Mouse (Mus musculus) liver, embryonic 14.5 days (tissue): ENCODE results near the gene Cpne6. TPM values are rescaled to one million over a fixed set of nuclear protein-coding genes. Genes with fewer than 3 reads are reported as not detected.

Experiments used
- ATAC-seq: fragments of 200-750 bp; cut with Nextera tagmentation; 2 replicates; pipeline ENCODE4 v1.8.0; 2017; ENCODE audit warnings: moderate number of reproducible peaks, mild to moderate bottlenecking, moderate library complexity; ENCODE audit not compliant: insufficient read depth
- DNase-seq, 3 experiments: peaks; one replicate each; pipeline ENCODE4 v3.0.0-alpha.2; 2012 to 2013; ENCODE audit warnings: low read depth in 3 of 3, low spot score in 3 of 3
- H3K27ac ChIP-seq: fragments of 300-500 bp; sonication (generic); 2 replicates; pipeline ENCODE4 v1.5.1; 2014; ENCODE audit warnings: moderate library complexity, mild to moderate bottlenecking, control low read depth, inconsistent platforms
- H3K27me3 ChIP-seq: fragments of 300-500 bp; sonication (generic); 2 replicates; pipeline ENCODE4 v1.6.1; 2014; ENCODE audit warnings: mild to moderate bottlenecking, low read length, moderate library complexity; ENCODE audit not compliant: control insufficient read depth, insufficient read depth
- H3K36me3 ChIP-seq: fragments of 300-500 bp; sonication (generic); replicated peaks from 2 replicates; pipeline ENCODE4 v1.6.1; 2014; ENCODE audit warnings: low read depth; ENCODE audit not compliant: control insufficient read depth, insufficient read depth
- H3K4me1 ChIP-seq, 2 experiments: fragments of 200-500 bp in 1 of 2; fragments of 300-500 bp in 1 of 2; sonication (generic) in 1 of 2; replicated peaks; 2 replicates each; pipeline ENCODE4 v1.6.1; 2012 to 2014; ENCODE audit warnings: antibody characterized with exemption in 1 of 2, inconsistent platforms in 1 of 2, low read length in 1 of 2; ENCODE audit not compliant: control insufficient read depth in 2 of 2, insufficient read depth in 2 of 2
- H3K4me2 ChIP-seq: fragments of 300-500 bp; sonication (generic); 2 replicates; pipeline ENCODE4 v1.6.1; 2014; ENCODE audit warnings: low read depth, mild to moderate bottlenecking, control low read depth, moderate library complexity
- H3K4me3 ChIP-seq, 2 experiments: fragments of 200-500 bp in 1 of 2; fragments of 300-500 bp in 1 of 2; sonication (generic) in 1 of 2; 2 replicates each; pipeline ENCODE4 v1.5.1; 2012 to 2014; ENCODE audit warnings: low read depth in 2 of 2, low read length in 2 of 2, mild to moderate bottlenecking in 2 of 2, control low read depth in 1 of 2, inconsistent platforms in 1 of 2, moderate library complexity in 1 of 2; ENCODE audit not compliant: insufficient read depth in 1 of 2
- H3K9ac ChIP-seq: fragments of 300-500 bp; sonication (generic); replicated peaks from 2 replicates; pipeline ENCODE4 v1.6.1; 2014; ENCODE audit warnings: mild to moderate bottlenecking, control low read depth, moderate library complexity
- H3K9me3 ChIP-seq: fragments of 300-500 bp; sonication (generic); 2 replicates; pipeline ENCODE4 v1.6.1; 2016; ENCODE audit warnings: low read length, mixed read lengths; ENCODE audit not compliant: control insufficient read depth
- CTCF ChIP-seq: IDR thresholded peaks from 2 replicates; pipeline ENCODE4 v1.5.1; 2016; ENCODE audit warnings: antibody characterized with exemption, low read depth, control low read depth
- EP300 ChIP-seq: IDR thresholded peaks from 2 replicates; pipeline ENCODE4 v1.6.1; 2016; ENCODE audit warnings: antibody characterized with exemption, low read depth
- WGBS: fragments of 180-500 bp; shearing (Covaris S2); extraction: QIAGEN DNeasy Blood & Tissue Kit; methylation state at CpG from one replicate; pipeline ENCODE4 v1.1.7; 2014; ENCODE audit not compliant: insufficient replicate concordance; 5-methylcytosine and 5-hydroxymethylcytosine counted together
- polyA plus RNA-seq, 2 experiments: library from polyadenylated mRNA; depleted of rRNA in 1 of 2; stranded (reverse) in 1 of 2; unstranded in 1 of 2; fragments of >200 nt; fragmentation: Nextera tagmentation in 1 of 2; extraction: Ambion mirVana in 1 of 2; gene quantifications; 2 replicates each; pipeline versions ENCODE4 v1.2.1 to v1.2.3; 2012 to 2014

Cpne6 gene
- polyA plus RNA-seq, 2 experiments, result 0.06 TPM; not detected in 1

GRCm38 (mm10) chr14:55477829-55478228 lies 32.4 kb upstream of the Cpne6 start:
- TF ChIP-seq CTCF (no peak), EP300 (0 out of 2 replicates have a peak, but pooled peaks have one; percentile 19)
- 21% methylated on average over 5 of the region's 5 CpGs for WGBS
- Histone ChIP-seq H3K9ac (peak overlapping the region; percentile 92), H3K9me3 (no peaks in the 10 kb centered on the region), H3K27ac (peak overlapping the region; percentile 87), H3K4me2 (peak overlapping the region; percentile 84), H3K27me3 (no peaks in the 10 kb centered on the region), H3K4me1 (peaks cover 34 to 43% of the 10 kb centered on the region in 2 experiments), H3K36me3 (no peaks in the 10 kb centered on the region), H3K4me3 (peak overlapping the region; percentile 78 to 83)
- peak in 2 of 3 experiments; percentile 52 to 54 for DNase-seq
- ATAC-seq, result peak; percentile 78

- H3K27ac ChIP-seq, result peak within 1 kb of the TSS; percentile 87
- TF ChIP-seq EP300 (peak; percentile 14; the same call in 1 of the 2 replicates), CTCF (peak; percentile 92)
- no peaks in the 10 kb centered on the region for H3K9me3 ChIP-seq
- H3K4me3 ChIP-seq, result peak within 1 kb of the TSS; percentile 78 to 83
- WGBS, result under 1% methylated on average over 38 of the region's 38 CpGs
- H3K9ac ChIP-seq, result peak within 1 kb of the TSS; percentile 92
- no peaks in the 10 kb centered on the region for H3K36me3 ChIP-seq
- H3K4me1 ChIP-seq, result peaks cover 34 to 43% of the 10 kb centered on the region in 2 experiments
- ATAC-seq (peak; percentile 84), DNase-seq (peak; percentile 73 to 80 (median 76))
- peak within 1 kb of the TSS; percentile 84 for H3K4me2 ChIP-seq
- no peaks in the 10 kb centered on the region for H3K27me3 ChIP-seq
Observed at GRCm38 (mm10) chr14:55478651-55479599, 31.3 kb upstream of the Cpne6 start, which contains the start of gene Dhrs4. Gene Dhrs4, plus strand, starts transcription at chr14:55478758.

GRCm38 (mm10) chr14:55479629-55480028 lies 30.6 kb upstream of the Cpne6 start:
- no peak for ATAC-seq
- Histone ChIP-seq H3K4me1 (peaks cover 34 to 43% of the 10 kb centered on the region in 2 experiments), H3K4me2 (peak overlapping the region; percentile 84), H3K27ac (no peak overlapping the region; the same call in 1 of the 2 replicates), H3K4me3 (peak overlapping the region in 1 of 2 experiments; percentile 83; a peak in 2 of 4 replicates), H3K27me3 (no peaks in the 10 kb centered on the region), H3K9me3 (no peaks in the 10 kb centered on the region), H3K36me3 (no peaks in the 10 kb centered on the region), H3K9ac (peak overlapping the region; percentile 20)
- DNase-seq, result no peak
- 78% methylated on average over 10 of the region's 10 CpGs for WGBS
- TF ChIP-seq EP300 (no peak), CTCF (no peak)

- TF ChIP-seq CTCF, result no peak
- TF ChIP-seq EP300, result no peak
- no peaks in the 10 kb centered on the region for H3K27me3 ChIP-seq
- no peak overlapping the region for H3K4me3 ChIP-seq
- H3K4me2 ChIP-seq, result no peak overlapping the region
- ATAC-seq, result no peak
- 73% methylated on average over 5 of the region's 5 CpGs for WGBS
- H3K27ac ChIP-seq, result no peak overlapping the region
- H3K4me1 ChIP-seq, result peaks cover 3 to 11% of the 10 kb centered on the region in 2 experiments; a peak in 2 of 4 replicates
- no peak for DNase-seq
- no peak overlapping the region for H3K9ac ChIP-seq
- no peaks in the 10 kb centered on the region for H3K9me3 ChIP-seq
- peaks cover 4% of the 10 kb centered on the region; the same call in 1 of the 2 replicates for H3K36me3 ChIP-seq
Observed at GRCm38 (mm10) chr14:55484430-55485085, 25.7 kb upstream of the Cpne6 start.
